Mouse (Mus musculus): Measurements from ENCODE around the gene Qrich1. TPM values are rescaled to one million over a fixed set of nuclear protein-coding genes. Genes with fewer than 3 reads are reported as not detected.

Qrich1 gene
- polyA plus RNA-seq, 1 experiment from 2014 or later, result 119 TPM

- no peak for ATAC-seq (ENCODE audit: low FRiP score)
- no peaks in the 10 kb centered on the region for H3K9me3 ChIP-seq (ENCODE audit: control insufficient read depth, low read length)
- no peak overlapping the region for H3K4me3 ChIP-seq (replicated peaks; ENCODE audit: low read length)
- 51% methylated on average over 26 of the region's 26 CpGs for WGBS
- H3K4me1 ChIP-seq (replicated peaks; ENCODE audit: control insufficient read depth, insufficient read depth, low read length), result peaks cover 56% of the 10 kb centered on the region
- no peak overlapping the region for H3K27ac ChIP-seq
- H3K4me2 ChIP-seq (replicated peaks), result no peak overlapping the region
- H3K27me3 ChIP-seq (ENCODE audit: control insufficient read depth, insufficient read depth, low read length), result no peaks in the 10 kb centered on the region
- 0 out of 2 replicates have a peak overlapping the region, but pooled peaks have one; percentile 7 for H3K9ac ChIP-seq
- no peak for DNase-seq (ENCODE audit: low spot score)
- H3K36me3 ChIP-seq (replicated peaks; ENCODE audit: control insufficient read depth, insufficient read depth), result peaks cover 64% of the 10 kb centered on the region
These were observed 57.4 kb downstream of the Qrich1 start for GRCm38 (mm10) chr9:108573774-108574690.

DNA sequence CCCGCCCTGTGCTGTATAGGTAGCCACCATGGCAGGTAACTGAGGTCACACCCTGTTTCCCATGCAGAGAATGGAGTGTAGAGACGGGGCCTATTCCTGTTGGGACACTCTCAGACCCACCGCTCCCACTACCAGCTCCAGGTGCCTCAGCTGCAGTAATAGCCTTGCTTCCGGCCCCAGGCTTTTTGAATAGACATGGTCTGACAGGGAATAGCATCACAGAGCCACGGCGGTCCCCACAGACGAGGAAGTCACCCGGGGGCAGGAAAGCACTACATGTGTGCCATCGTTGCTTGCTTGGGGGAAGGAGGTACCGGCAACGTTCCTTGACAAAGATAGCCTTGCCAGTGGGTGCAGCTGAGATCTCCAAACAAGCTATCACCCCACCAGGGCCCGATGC is 58.3 kb downstream of the Qrich1 start:
- no peaks in the 10 kb centered on the region for H3K9me3 ChIP-seq (ENCODE audit: control insufficient read depth, low read length)

GRCm38 (mm10) chr9:108575321-108576297 is 59.0 kb downstream of the Qrich1 start:
- Histone ChIP-seq H3K9me3 (ENCODE audit: control insufficient read depth, low read length) (no peaks in the 10 kb centered on the region), H3K4me2 (replicated peaks) (peak overlapping the region; percentile 84), H3K27me3 (ENCODE audit: control insufficient read depth, insufficient read depth, low read length) (no peaks in the 10 kb centered on the region), H3K4me3 (replicated peaks; ENCODE audit: low read length) (no peak overlapping the region), H3K9ac (peak overlapping the region; percentile 7), H3K4me1 (replicated peaks; ENCODE audit: control insufficient read depth, insufficient read depth, low read length) (peaks cover 54% of the 10 kb centered on the region), H3K36me3 (replicated peaks; ENCODE audit: control insufficient read depth, insufficient read depth) (peaks cover 62% of the 10 kb centered on the region), H3K27ac (no peak overlapping the region)
- no peak for ATAC-seq (ENCODE audit: low FRiP score)
- WGBS, result 88% methylated on average over 37 of the region's 37 CpGs
- DNase-seq (ENCODE audit: low spot score), result no peak

More for the DNA sequence above, 58.3 kb downstream of the Qrich1 start:
- H3K36me3 ChIP-seq (replicated peaks; ENCODE audit: control insufficient read depth, insufficient read depth), result peaks cover 64% of the 10 kb centered on the region
- peak overlapping the region; percentile 7; the same call in 1 of the 2 replicates for H3K9ac ChIP-seq
- H3K4me3 ChIP-seq (replicated peaks; ENCODE audit: low read length), result no peak overlapping the region
- H3K27ac ChIP-seq, result no peak overlapping the region
- no peaks in the 10 kb centered on the region for H3K27me3 ChIP-seq (ENCODE audit: control insufficient read depth, insufficient read depth, low read length)
- ATAC-seq (ENCODE audit: low FRiP score), result no peak
- peak overlapping the region; percentile 84; the same call in 1 of the 2 replicates for H3K4me2 ChIP-seq (replicated peaks)
- peaks cover 60% of the 10 kb centered on the region for H3K4me1 ChIP-seq (replicated peaks; ENCODE audit: control insufficient read depth, insufficient read depth, low read length)
- DNase-seq (ENCODE audit: low spot score), result no peak
- 81% methylated on average over 12 of the region's 12 CpGs for WGBS

- Histone ChIP-seq H3K36me3 (replicated peaks; ENCODE audit: control insufficient read depth, insufficient read depth) (peaks cover 60% of the 10 kb centered on the region), H3K9me3 (ENCODE audit: control insufficient read depth, low read length) (no peaks in the 10 kb centered on the region), H3K27ac (0 out of 2 replicates have a peak overlapping the region, but pooled peaks have one; percentile 16), H3K4me2 (replicated peaks) (peak overlapping the region; percentile 84), H3K27me3 (ENCODE audit: control insufficient read depth, insufficient read depth, low read length) (no peaks in the 10 kb centered on the region), H3K4me1 (replicated peaks; ENCODE audit: control insufficient read depth, insufficient read depth, low read length) (peaks cover 51% of the 10 kb centered on the region), H3K9ac (peak overlapping the region; percentile 84), H3K4me3 (replicated peaks; ENCODE audit: low read length) (peak overlapping the region; percentile 63)
- no peak for ATAC-seq (ENCODE audit: low FRiP score)
- no peak for DNase-seq (ENCODE audit: low spot score)
- 54% methylated on average over 6 of the region's 6 CpGs for WGBS
These were observed 60.4 kb downstream of the Qrich1 start for GRCm38 (mm10) chr9:108577025-108577424.

- H3K4me3 ChIP-seq (replicated peaks; ENCODE audit: low read length), result peak overlapping the region; percentile 63
- WGBS, result under 1% methylated on average over 24 of the region's 24 CpGs
- DNase-seq (ENCODE audit: low spot score) (no peak), ATAC-seq (ENCODE audit: low FRiP score) (peak; percentile 49; the same call in 1 of the 2 replicates)
- no peaks in the 10 kb centered on the region for H3K27me3 ChIP-seq (ENCODE audit: control insufficient read depth, insufficient read depth, low read length)
- peaks cover 51% of the 10 kb centered on the region for H3K4me1 ChIP-seq (replicated peaks; ENCODE audit: control insufficient read depth, insufficient read depth, low read length)
- peak overlapping the region; percentile 84 for H3K4me2 ChIP-seq (replicated peaks)
- H3K9me3 ChIP-seq (ENCODE audit: control insufficient read depth, low read length), result no peaks in the 10 kb centered on the region
- H3K36me3 ChIP-seq (replicated peaks; ENCODE audit: control insufficient read depth, insufficient read depth), result peaks cover 54% of the 10 kb centered on the region
- peak overlapping the region; percentile 95 for H3K27ac ChIP-seq
- H3K9ac ChIP-seq, result peak overlapping the region; percentile 84
These were observed 61.4 kb downstream of the Qrich1 start for GRCm38 (mm10) chr9:108577934-108578544.

- Histone ChIP-seq H3K36me3 (replicated peaks; ENCODE audit: control insufficient read depth, insufficient read depth) (peaks cover 47% of the 10 kb centered on the region), H3K27ac (peak within 1 kb of the TSS; percentile 95), H3K27me3 (ENCODE audit: control insufficient read depth, insufficient read depth, low read length) (no peaks in the 10 kb centered on the region), H3K4me2 (replicated peaks) (peak within 1 kb of the TSS; percentile 84), H3K4me3 (replicated peaks; ENCODE audit: low read length) (peak within 1 kb of the TSS; percentile 63), H3K9ac (peak within 1 kb of the TSS; percentile 84), H3K4me1 (replicated peaks; ENCODE audit: control insufficient read depth, insufficient read depth, low read length) (peaks cover 48% of the 10 kb centered on the region), H3K9me3 (ENCODE audit: control insufficient read depth, low read length) (no peaks in the 10 kb centered on the region)
- DNase-seq (ENCODE audit: low spot score) (peak; percentile 94), ATAC-seq (ENCODE audit: low FRiP score) (peak; percentile 97)
- WGBS, result 3% methylated on average over 51 of the region's 51 CpGs
These were observed 62.1 kb downstream of the Qrich1 start, which contains the start of gene Wdr6 for GRCm38 (mm10) chr9:108578545-108579343. Wdr6 (minus strand) TSS chr9:108578739.

- 62% methylated on average over 5 of the region's 5 CpGs for WGBS
- peak overlapping the region; percentile 63 for H3K4me3 ChIP-seq (replicated peaks; ENCODE audit: low read length)
- H3K27ac ChIP-seq, result peak overlapping the region; percentile 95
- ATAC-seq (ENCODE audit: low FRiP score) (no peak), DNase-seq (ENCODE audit: low spot score) (no peak)
- peak overlapping the region; percentile 59 for H3K9ac ChIP-seq
- H3K9me3 ChIP-seq (ENCODE audit: control insufficient read depth, low read length), result no peaks in the 10 kb centered on the region
- peaks cover 42% of the 10 kb centered on the region for H3K36me3 ChIP-seq (replicated peaks; ENCODE audit: control insufficient read depth, insufficient read depth)
- H3K27me3 ChIP-seq (ENCODE audit: control insufficient read depth, insufficient read depth, low read length), result no peaks in the 10 kb centered on the region
- H3K4me2 ChIP-seq (replicated peaks), result peak overlapping the region; percentile 84
- H3K4me1 ChIP-seq (replicated peaks; ENCODE audit: control insufficient read depth, insufficient read depth, low read length), result peaks cover 42% of the 10 kb centered on the region
These were observed 62.7 kb downstream of the Qrich1 start for GRCm38 (mm10) chr9:108579344-108579690.

GRCm38 (mm10) chr9:108587571-108588180 is 71.1 kb downstream of the Qrich1 start:
- Histone ChIP-seq H3K9ac (peak overlapping the region; percentile 37), H3K9me3 (ENCODE audit: control insufficient read depth, low read length) (no peaks in the 10 kb centered on the region), H3K4me1 (replicated peaks; ENCODE audit: control insufficient read depth, insufficient read depth, low read length) (peaks cover 34% of the 10 kb centered on the region), H3K27ac (peak overlapping the region; percentile 98), H3K27me3 (ENCODE audit: control insufficient read depth, insufficient read depth, low read length) (no peaks in the 10 kb centered on the region), H3K4me2 (replicated peaks) (peak overlapping the region; percentile 50), H3K36me3 (replicated peaks; ENCODE audit: control insufficient read depth, insufficient read depth) (peaks cover 8% of the 10 kb centered on the region; the same call in 1 of the 2 replicates), H3K4me3 (replicated peaks; ENCODE audit: low read length) (peak overlapping the region; percentile 5; the same call in 1 of the 2 replicates)
- ATAC-seq (ENCODE audit: low FRiP score) (peak; percentile 97), DNase-seq (ENCODE audit: low spot score) (peak; percentile 90)
- WGBS, result under 1% methylated on average over 14 of the region's 14 CpGs
